Mouse (Mus musculus): ENCODE measurements at regions not wholly inside any gene's neighbourhood (a gene's known extent, or its start where the extent isn't known, plus 50 kb on each side); places are given as distances from the start of the nearest gene placed in this dataset.
A peak's percentile ranks its signal among the peaks of the same experiment; 100 is the strongest.
"Not testable (repeated sequence)": the region's sequence is repeated elsewhere in the genome, so short reads cannot be mapped to it uniquely, and the experiment has no call there.

- peak; percentile 11; the same call in 1 of the 2 replicates for ATAC-seq (ENCODE audit: low FRiP score, low read depth)
- Histone ChIP-seq H3K27me3 (no peaks in the 10 kb centered on the region), H3K9me3 (no peaks in the 10 kb centered on the region), H3K27ac (replicated peaks) (peak overlapping the region; percentile 46; the same call in 1 of the 2 replicates), H3K36me3 (no peaks in the 10 kb centered on the region), H3K4me2 (replicated peaks) (no peak overlapping the region; the same call in 1 of the 2 replicates), H3K9ac (replicated peaks) (no peak overlapping the region), H3K4me3 (no peak overlapping the region), H3K4me1 (peaks cover 13% of the 10 kb centered on the region)
- 45% methylated on average over 3 of the region's 3 CpGs for WGBS
These were observed 1337.9 kb downstream of the Efnb2 start for GRCm38 (mm10) chr8:7323067-7323675.

GRCm38 (mm10) chr8:7322376-7323066 is 1338.5 kb downstream of the Efnb2 start:
- peak overlapping the region; percentile 46 for H3K27ac ChIP-seq (replicated peaks)
- no peaks in the 10 kb centered on the region for H3K36me3 ChIP-seq
- H3K9ac ChIP-seq (replicated peaks), result no peak overlapping the region
- peak; percentile 82 for ATAC-seq (ENCODE audit: low FRiP score, low read depth)
- 15% methylated on average over 12 of the region's 12 CpGs for WGBS
- H3K4me1 ChIP-seq, result peaks cover 13% of the 10 kb centered on the region
- H3K27me3 ChIP-seq, result no peaks in the 10 kb centered on the region
- H3K4me2 ChIP-seq (replicated peaks), result no peak overlapping the region; the same call in 1 of the 2 replicates
- no peak overlapping the region for H3K4me3 ChIP-seq
- no peaks in the 10 kb centered on the region for H3K9me3 ChIP-seq

- Histone ChIP-seq H3K27me3 (no peaks in the 10 kb centered on the region), H3K36me3 (no peaks in the 10 kb centered on the region), H3K4me2 (replicated peaks) (no peak overlapping the region), H3K4me3 (no peak overlapping the region), H3K4me1 (0 out of 2 replicates have a peak, but pooled peaks cover 2% of the 10 kb centered on the region), H3K9ac (replicated peaks) (no peak overlapping the region), H3K27ac (replicated peaks) (no peak overlapping the region), H3K9me3 (no peaks in the 10 kb centered on the region)
- no peak for ATAC-seq (ENCODE audit: low FRiP score, low read depth)
- WGBS, result 75% methylated on average over 4 of the region's 4 CpGs
These were observed 1344.2 kb downstream of the Efnb2 start for GRCm38 (mm10) chr8:7316806-7317355.

- Histone ChIP-seq H3K4me2 (replicated peaks) (no peak overlapping the region), H3K4me1 (no peaks in the 10 kb centered on the region), H3K27ac (replicated peaks) (no peak overlapping the region), H3K9me3 (no peaks in the 10 kb centered on the region), H3K9ac (replicated peaks) (no peak overlapping the region), H3K27me3 (no peaks in the 10 kb centered on the region), H3K36me3 (no peaks in the 10 kb centered on the region), H3K4me3 (no peak overlapping the region)
- no peak for ATAC-seq (ENCODE audit: low FRiP score, low read depth)
- 92% methylated on average over 2 of the region's 2 CpGs for WGBS
These were observed 1351.8 kb downstream of the Efnb2 start for GRCm38 (mm10) chr8:7309239-7309638.

GRCm38 (mm10) chr8:7289361-7289760 is 1371.7 kb downstream of the Efnb2 start:
- WGBS, result 68% methylated on average over 7 of the region's 7 CpGs
- Histone ChIP-seq H3K27me3 (no peaks in the 10 kb centered on the region), H3K4me2 (replicated peaks) (no peak overlapping the region), H3K36me3 (no peaks in the 10 kb centered on the region), H3K4me3 (no peak overlapping the region), H3K27ac (replicated peaks) (no peak overlapping the region), H3K9me3 (no peaks in the 10 kb centered on the region), H3K4me1 (no peaks in the 10 kb centered on the region), H3K9ac (replicated peaks) (no peak overlapping the region)
- no peak for ATAC-seq (ENCODE audit: low FRiP score, low read depth)

GRCm38 (mm10) chr8:7286581-7286980 is 1374.5 kb downstream of the Efnb2 start:
- Histone ChIP-seq H3K4me2 (replicated peaks) (no peak overlapping the region), H3K36me3 (no peaks in the 10 kb centered on the region), H3K27me3 (no peaks in the 10 kb centered on the region), H3K27ac (replicated peaks) (no peak overlapping the region), H3K9ac (replicated peaks) (no peak overlapping the region), H3K4me1 (no peaks in the 10 kb centered on the region), H3K4me3 (no peak overlapping the region), H3K9me3 (no peaks in the 10 kb centered on the region)
- WGBS, result 93% methylated on average over 1 of the region's 1 CpGs
- ATAC-seq (ENCODE audit: low FRiP score, low read depth), result no peak

GRCm38 (mm10) chr8:7267406-7267805 is 1393.6 kb downstream of the Efnb2 start:
- H3K27me3 ChIP-seq, result no peaks in the 10 kb centered on the region
- no peaks in the 10 kb centered on the region for H3K36me3 ChIP-seq
- H3K9ac ChIP-seq (replicated peaks), result no peak overlapping the region
- H3K9me3 ChIP-seq, result no peaks in the 10 kb centered on the region
- no peak for ATAC-seq (ENCODE audit: low FRiP score, low read depth)
- H3K4me1 ChIP-seq, result no peaks in the 10 kb centered on the region
- H3K4me2 ChIP-seq (replicated peaks), result no peak overlapping the region
- no peak overlapping the region for H3K4me3 ChIP-seq
- 62% methylated on average over 3 of the region's 3 CpGs for WGBS
- no peak overlapping the region for H3K27ac ChIP-seq (replicated peaks)

- 90% methylated on average over 9 of the region's 9 CpGs for WGBS
- H3K4me2 ChIP-seq (replicated peaks); H3K9ac ChIP-seq (replicated peaks); H3K27ac ChIP-seq (replicated peaks); H3K4me1 ChIP-seq; H3K36me3 ChIP-seq; H3K9me3 ChIP-seq; ATAC-seq (ENCODE audit: low FRiP score, low read depth); H3K4me3 ChIP-seq; H3K27me3 ChIP-seq: not testable (repeated sequence)
These were observed 1406.7 kb downstream of the Efnb2 start for GRCm38 (mm10) chr8:7254336-7254735.

GRCm38 (mm10) chr8:7240321-7240720 is 1420.7 kb downstream of the Efnb2 start:
- H3K4me3 ChIP-seq, result no peak overlapping the region
- H3K36me3 ChIP-seq, result no peaks in the 10 kb centered on the region
- H3K9me3 ChIP-seq, result no peaks in the 10 kb centered on the region
- H3K27ac ChIP-seq (replicated peaks), result no peak overlapping the region
- no peak for ATAC-seq (ENCODE audit: low FRiP score, low read depth)
- H3K4me2 ChIP-seq (replicated peaks), result no peak overlapping the region
- 94% methylated on average over 1 of the region's 1 CpGs for WGBS
- no peaks in the 10 kb centered on the region for H3K27me3 ChIP-seq
- H3K4me1 ChIP-seq, result no peaks in the 10 kb centered on the region
- no peak overlapping the region for H3K9ac ChIP-seq (replicated peaks)

- H3K27ac ChIP-seq (replicated peaks), result no peak overlapping the region
- no peak overlapping the region for H3K4me2 ChIP-seq (replicated peaks)
- H3K27me3 ChIP-seq, result no peaks in the 10 kb centered on the region
- no peaks in the 10 kb centered on the region for H3K4me1 ChIP-seq
- ATAC-seq (ENCODE audit: low FRiP score, low read depth), result no peak
- WGBS, result 78% methylated on average over 3 of the region's 3 CpGs
- no peak overlapping the region for H3K9ac ChIP-seq (replicated peaks)
- H3K36me3 ChIP-seq, result no peaks in the 10 kb centered on the region
- no peak overlapping the region for H3K4me3 ChIP-seq
- no peaks in the 10 kb centered on the region for H3K9me3 ChIP-seq
These were observed 1427.0 kb downstream of the Efnb2 start for GRCm38 (mm10) chr8:7234006-7234405.

GRCm38 (mm10) chr8:7219300-7219699 is 1441.7 kb downstream of the Efnb2 start:
- H3K27ac ChIP-seq (replicated peaks), result no peak overlapping the region
- no peaks in the 10 kb centered on the region for H3K36me3 ChIP-seq
- 82% methylated on average over 3 of the region's 3 CpGs for WGBS
- no peak overlapping the region for H3K4me2 ChIP-seq (replicated peaks)
- H3K4me1 ChIP-seq, result no peaks in the 10 kb centered on the region
- ATAC-seq (ENCODE audit: low FRiP score, low read depth), result no peak
- no peak overlapping the region for H3K9ac ChIP-seq (replicated peaks)
- H3K4me3 ChIP-seq, result no peak overlapping the region
- no peaks in the 10 kb centered on the region for H3K9me3 ChIP-seq
- no peaks in the 10 kb centered on the region for H3K27me3 ChIP-seq

GRCm38 (mm10) chr8:7207178-7207577 is 1453.9 kb downstream of the Efnb2 start:
- Histone ChIP-seq H3K4me2 (replicated peaks) (no peak overlapping the region), H3K36me3 (no peaks in the 10 kb centered on the region), H3K9me3 (no peaks in the 10 kb centered on the region), H3K27ac (replicated peaks) (no peak overlapping the region), H3K27me3 (no peaks in the 10 kb centered on the region), H3K4me3 (no peak overlapping the region), H3K4me1 (no peaks in the 10 kb centered on the region), H3K9ac (replicated peaks) (no peak overlapping the region)
- WGBS, result 54% methylated on average over 3 of the region's 3 CpGs
- no peak for ATAC-seq (ENCODE audit: low FRiP score, low read depth)
